Mouse (Mus musculus) C2C12 (cell line): ENCODE data around the gene Nab2. TPM values are rescaled to one million over a fixed set of nuclear protein-coding genes. Genes with fewer than 3 reads are reported as not detected.

ENCODE experiments used
- H3K27me3 ChIP-seq: one replicate; pipeline ENCODE4 v1.6.1; 2011; ENCODE audit not compliant: control insufficient read depth, insufficient read depth, insufficient read length
- H3K36me3 ChIP-seq: one replicate; pipeline ENCODE4 v1.6.1; 2011; ENCODE audit not compliant: control insufficient read depth, insufficient read depth
- H3K4me3 ChIP-seq: one replicate; pipeline ENCODE4 v1.5.1; 2011; ENCODE audit warnings: mild to moderate bottlenecking, control low read depth; ENCODE audit not compliant: poor library complexity, insufficient read depth, severe bottlenecking
- H3K79me2 ChIP-seq: one replicate; pipeline ENCODE4 v1.6.1; 2011; ENCODE audit not compliant: control insufficient read depth, insufficient read depth
- H3K79me3 ChIP-seq: one replicate; pipeline ENCODE4 v1.6.1; 2011; ENCODE audit warnings: low read depth, control low read depth
- H3ac ChIP-seq: one replicate; pipeline ENCODE3; 2011; ENCODE audit warnings: low read depth; ENCODE audit not compliant: control insufficient read depth, insufficient read length
- CEBPB ChIP-seq: IDR thresholded peaks from one replicate; pipeline ENCODE4 v1.6.1; 2011; ENCODE audit warnings: low read depth, mild to moderate bottlenecking, control low read depth, moderate library complexity
- CTCF ChIP-seq: IDR thresholded peaks from one replicate; pipeline ENCODE4 v1.5.1; 2011; ENCODE audit not compliant: control insufficient read depth, insufficient read depth, insufficient read length
- FOSL1 ChIP-seq: IDR thresholded peaks from one replicate; pipeline ENCODE4 v1.8.0; 2011; ENCODE audit warnings: mild to moderate bottlenecking, low read length; ENCODE audit not compliant: poor library complexity, insufficient read depth, severe bottlenecking
- MAX ChIP-seq: IDR thresholded peaks from one replicate; pipeline ENCODE4 v1.6.1; 2011; ENCODE audit warnings: mild to moderate bottlenecking, control low read depth
- MYOD1 ChIP-seq: IDR thresholded peaks from one replicate; pipeline ENCODE4 v1.6.1; 2011; ENCODE audit warnings: low read depth; ENCODE audit not compliant: control insufficient read depth, insufficient read length
- MYOG ChIP-seq: IDR thresholded peaks from one replicate; pipeline ENCODE4 v1.6.1; 2011; ENCODE audit not compliant: control insufficient read depth, insufficient read length; ENCODE audit errors: extremely low read depth
- USF1 ChIP-seq: IDR thresholded peaks from one replicate; pipeline ENCODE4 v1.6.1; 2011; ENCODE audit warnings: low read depth, mild to moderate bottlenecking, control low read depth, moderate library complexity
- polyA plus RNA-seq: library from polyadenylated mRNA; unstranded; fragments of >200 nt; fragmentation: generic; extraction: Trizol; gene quantifications from one replicate; pipeline ENCODE4 v1.2.1, GENCODE M21; 2012; ENCODE audit warnings: missing spikeins

Nab2 gene
- polyA plus RNA-seq, 1 experiment = 108 TPM

- no peak for TF ChIP-seq USF1
- TF ChIP-seq MYOG = no peak
- no peak for TF ChIP-seq MYOD1
- no peak for TF ChIP-seq MAX
- no peak for TF ChIP-seq CEBPB
- TF ChIP-seq CTCF = no peak
- TF ChIP-seq FOSL1 = no peak
- no peaks in the 10 kb centered on the region for H3K79me3 ChIP-seq
Measured at GRCm38 (mm10) chr10:127643553-127644238, 24.7 kb downstream of the Nab2 start.

DNA sequence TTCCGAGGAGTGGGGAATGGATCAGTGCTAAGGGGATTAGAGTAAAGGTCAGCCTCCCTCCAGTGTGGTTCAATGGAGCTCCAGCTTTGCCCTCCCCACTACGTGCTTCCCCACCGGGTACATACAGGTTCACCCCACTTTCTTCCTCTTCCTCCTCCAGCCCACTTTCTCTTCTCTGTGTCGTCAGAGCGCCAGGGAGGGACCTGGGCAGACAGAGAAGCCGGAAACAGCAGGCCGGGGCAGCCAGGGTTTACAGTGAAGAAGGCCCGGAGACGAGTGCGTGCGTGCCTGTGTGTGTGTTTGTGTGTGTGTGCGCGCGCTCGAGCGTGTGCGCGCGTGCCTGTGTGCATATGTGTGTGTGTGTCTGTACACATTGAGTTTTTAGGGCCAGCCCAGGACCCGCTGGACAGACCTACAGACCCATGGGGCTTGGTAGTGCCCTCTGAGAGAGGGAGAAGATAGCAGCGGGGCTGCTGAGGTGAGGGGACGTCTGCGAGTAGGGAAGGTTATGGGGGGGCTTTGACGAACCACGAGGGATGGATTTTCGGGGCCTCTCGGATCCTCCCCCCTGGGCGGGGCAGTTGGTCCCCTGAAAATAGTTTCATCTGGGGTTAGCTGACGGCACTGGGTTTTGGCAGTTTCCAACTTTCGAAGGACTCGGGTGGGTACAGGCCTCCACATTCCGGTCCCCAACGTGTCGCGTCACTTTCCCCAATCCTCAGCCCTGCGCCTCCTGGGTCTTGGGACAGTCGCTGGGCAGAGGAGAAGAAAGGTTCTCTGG, 25.4 kb downstream of the Nab2 start, which contains the start of gene Stat6:
Gene Stat6, plus strand, starts transcription at position 215 of the 781 bp plus-strand sequence.
- TF ChIP-seq FOSL1 (no peak), MYOG (no peak), USF1 (no peak), CTCF (no peak), CEBPB (no peak), MAX (no peak), MYOD1 (no peak)
- no peak within 1 kb of the TSS for H3ac ChIP-seq
- no peak within 1 kb of the TSS for H3K4me3 ChIP-seq
- H3K79me3 ChIP-seq = no peaks in the 10 kb centered on the region
- H3K79me2 ChIP-seq = no peaks in the 10 kb centered on the region
- no peaks in the 10 kb centered on the region for H3K36me3 ChIP-seq
- no peaks in the 10 kb centered on the region for H3K27me3 ChIP-seq

More at GRCm38 (mm10) chr10:127643553-127644238, 24.7 kb downstream of the Nab2 start:
- Histone ChIP-seq H3K36me3 (no peaks in the 10 kb centered on the region), H3K4me3 (no peak overlapping the region), H3ac (no peak overlapping the region), H3K79me2 (no peaks in the 10 kb centered on the region), H3K27me3 (no peaks in the 10 kb centered on the region)

DNA sequence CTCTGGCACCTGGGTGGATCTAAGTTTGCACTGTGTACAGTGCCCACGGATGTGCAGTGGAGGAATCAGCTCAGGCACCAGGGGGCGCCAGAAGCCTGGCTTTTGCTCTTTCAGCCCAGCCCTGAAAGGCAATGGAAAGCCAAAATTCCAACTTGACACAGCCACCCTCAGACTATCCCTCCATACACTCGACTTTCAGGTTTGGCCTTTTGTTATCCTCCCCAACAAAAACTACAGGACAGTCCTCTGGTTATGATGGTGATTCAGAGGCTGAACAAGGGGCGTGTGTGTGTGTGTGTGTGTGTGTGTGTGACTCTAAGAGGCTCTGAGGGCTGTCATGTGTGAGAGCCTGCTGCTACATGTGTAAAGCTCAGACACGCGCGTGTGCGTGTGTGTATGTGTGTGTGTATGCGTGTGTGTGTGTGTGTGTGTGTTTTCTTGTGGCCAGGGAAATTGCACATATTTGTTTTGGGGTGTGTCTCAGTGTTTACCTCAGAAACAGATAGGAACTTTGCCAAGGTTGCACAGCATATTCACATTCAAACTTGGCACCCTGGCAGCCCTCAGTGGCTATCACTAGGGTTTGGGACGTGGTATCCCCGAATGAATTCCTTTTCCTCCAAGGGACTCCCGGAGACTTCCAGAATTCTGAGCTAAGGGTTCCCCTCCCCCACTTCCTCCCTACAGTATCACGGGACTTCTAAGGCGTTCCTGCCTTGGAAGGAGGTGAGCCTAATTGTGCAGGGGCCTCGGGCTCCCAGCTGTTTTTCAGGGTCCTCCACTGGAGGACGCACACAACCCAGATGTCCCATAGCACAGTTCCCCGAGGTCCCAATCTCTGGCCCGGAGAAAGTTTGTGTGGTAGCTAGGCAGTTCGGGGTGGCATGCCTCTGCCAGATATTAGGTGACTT, 26.3 kb downstream of the Nab2 start:
- no peak overlapping the region for H3K4me3 ChIP-seq
- no peaks in the 10 kb centered on the region for H3K79me3 ChIP-seq
- no peaks in the 10 kb centered on the region for H3K27me3 ChIP-seq
- no peaks in the 10 kb centered on the region for H3K36me3 ChIP-seq
- no peak overlapping the region for H3ac ChIP-seq
- TF ChIP-seq CTCF = peak; percentile 86
- TF ChIP-seq CEBPB = no peak
- no peaks in the 10 kb centered on the region for H3K79me2 ChIP-seq

DNA sequence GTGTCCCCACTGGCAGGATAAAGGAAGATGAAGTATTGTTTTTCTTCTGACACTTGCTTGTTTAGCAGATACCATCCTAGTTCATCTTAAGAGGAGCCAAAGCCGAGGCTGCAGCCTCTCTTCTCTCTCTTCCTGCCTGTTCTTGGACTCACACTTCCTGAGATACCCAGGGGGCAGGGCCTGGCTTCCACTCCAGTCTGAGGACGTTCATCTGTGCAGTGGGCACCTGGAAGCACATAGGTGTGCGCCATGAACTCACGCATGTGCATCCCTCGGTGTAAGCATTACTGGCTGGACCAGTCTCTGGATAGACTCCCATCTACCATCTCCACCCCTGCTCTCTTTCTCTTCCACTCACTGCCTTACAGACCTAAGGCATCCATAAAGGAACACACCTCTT, 27.9 kb downstream of the Nab2 start:
- H3ac ChIP-seq = no peak overlapping the region
- no peaks in the 10 kb centered on the region for H3K79me3 ChIP-seq
- H3K36me3 ChIP-seq = no peaks in the 10 kb centered on the region
- no peaks in the 10 kb centered on the region for H3K79me2 ChIP-seq
- no peaks in the 10 kb centered on the region for H3K27me3 ChIP-seq
- no peak overlapping the region for H3K4me3 ChIP-seq
- TF ChIP-seq MAX (no peak), CEBPB (no peak), FOSL1 (no peak)

- Histone ChIP-seq H3K79me2 (no peaks in the 10 kb centered on the region), H3K4me3 (no peak overlapping the region), H3K36me3 (no peaks in the 10 kb centered on the region), H3K27me3 (no peaks in the 10 kb centered on the region), H3K79me3 (no peaks in the 10 kb centered on the region), H3ac (no peak overlapping the region)
- no peak for TF ChIP-seq CTCF
- TF ChIP-seq FOSL1 = no peak
- no peak for TF ChIP-seq CEBPB
- TF ChIP-seq MYOD1 = no peak
- no peak for TF ChIP-seq MAX
- no peak for TF ChIP-seq USF1
- TF ChIP-seq MYOG = no peak
Measured at GRCm38 (mm10) chr10:127632668-127633271, 35.6 kb downstream of the Nab2 start.
